Mouse (Mus musculus) yolk sac, embryonic 10.5 days (tissue): ENCODE results near the gene Nt5c3b.

Source experiments
- DNase-seq: peaks from one replicate; pipeline ENCODE4 v3.0.0-alpha.2; 2017; ENCODE audit warnings: low spot score

Gene Nt5c3b

GRCm38 (mm10) chr11:100399320-100399719 is 42.3 kb downstream of the Nt5c3b start:
- DNase-seq, result no peak

DNA sequence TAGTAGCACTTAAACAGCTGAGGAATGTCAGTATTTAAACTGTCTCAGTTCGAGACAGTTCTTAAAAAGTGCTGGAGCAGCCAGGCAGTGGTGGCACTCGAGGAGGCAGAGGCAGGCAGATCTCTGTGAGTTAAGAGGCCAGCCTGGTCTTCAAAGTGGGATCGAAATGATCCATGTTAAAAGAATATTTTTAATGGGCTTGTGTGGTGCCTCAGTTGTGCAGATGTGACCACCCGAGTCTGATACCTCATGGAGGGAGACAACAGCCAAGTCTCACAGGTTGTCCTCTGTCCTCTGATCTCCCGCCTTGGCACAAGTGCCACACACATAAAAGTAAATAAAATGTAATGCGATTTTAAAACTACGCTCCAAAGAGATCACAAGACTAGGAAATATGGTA is 43.1 kb downstream of the Nt5c3b start:
- no peak for DNase-seq

GRCm38 (mm10) chr11:100397600-100398389 is 43.8 kb downstream of the Nt5c3b start, which contains the start of gene Jup:
Jup (minus strand) TSS chr11:100397763.
- peak; percentile 100 for DNase-seq

- DNase-seq, result peak; percentile 67
Measured at GRCm38 (mm10) chr11:100396886-100397599, 44.6 kb downstream of the Nt5c3b start.

DNA sequence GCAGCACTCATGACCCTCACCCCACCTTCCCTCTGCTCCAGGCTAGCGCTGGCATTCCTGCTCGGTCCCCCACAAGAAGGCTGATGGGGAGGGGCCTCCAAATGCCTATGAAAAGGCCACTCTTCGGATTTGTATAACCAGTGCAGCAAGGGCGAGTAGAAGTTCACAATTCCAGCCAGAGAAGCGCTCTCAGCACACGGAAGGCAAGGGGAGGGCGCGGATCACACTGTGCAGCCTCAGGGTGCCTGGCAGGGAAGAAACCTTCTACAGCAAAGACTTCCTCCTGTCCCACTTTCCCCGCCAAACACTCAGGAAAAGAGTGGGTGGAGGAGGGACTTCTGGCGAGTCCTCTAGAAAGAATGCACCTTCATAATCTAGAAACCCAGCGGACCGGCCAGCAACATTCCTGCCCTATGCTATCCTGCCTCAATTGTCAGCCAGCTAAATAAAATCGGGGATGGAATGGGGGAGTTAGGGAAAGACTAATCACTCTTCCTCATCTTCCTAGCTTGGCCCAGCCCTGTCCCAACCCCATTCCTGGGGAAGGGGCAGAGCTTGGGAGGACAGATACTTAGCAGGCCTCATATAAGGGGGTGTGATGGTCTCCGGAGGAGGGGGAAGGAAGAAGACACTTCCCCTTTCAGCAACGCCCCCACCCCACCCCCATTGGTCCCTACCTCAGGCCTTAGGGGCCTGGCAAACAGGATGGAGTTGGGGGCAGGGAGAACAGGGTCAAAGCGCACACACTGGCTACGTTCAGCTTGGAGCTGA is 45.6 kb downstream of the Nt5c3b start:
- peak; percentile 80 for DNase-seq

- DNase-seq, result peak; percentile 76
Measured at GRCm38 (mm10) chr11:100395200-100395599, 46.4 kb downstream of the Nt5c3b start.

DNA sequence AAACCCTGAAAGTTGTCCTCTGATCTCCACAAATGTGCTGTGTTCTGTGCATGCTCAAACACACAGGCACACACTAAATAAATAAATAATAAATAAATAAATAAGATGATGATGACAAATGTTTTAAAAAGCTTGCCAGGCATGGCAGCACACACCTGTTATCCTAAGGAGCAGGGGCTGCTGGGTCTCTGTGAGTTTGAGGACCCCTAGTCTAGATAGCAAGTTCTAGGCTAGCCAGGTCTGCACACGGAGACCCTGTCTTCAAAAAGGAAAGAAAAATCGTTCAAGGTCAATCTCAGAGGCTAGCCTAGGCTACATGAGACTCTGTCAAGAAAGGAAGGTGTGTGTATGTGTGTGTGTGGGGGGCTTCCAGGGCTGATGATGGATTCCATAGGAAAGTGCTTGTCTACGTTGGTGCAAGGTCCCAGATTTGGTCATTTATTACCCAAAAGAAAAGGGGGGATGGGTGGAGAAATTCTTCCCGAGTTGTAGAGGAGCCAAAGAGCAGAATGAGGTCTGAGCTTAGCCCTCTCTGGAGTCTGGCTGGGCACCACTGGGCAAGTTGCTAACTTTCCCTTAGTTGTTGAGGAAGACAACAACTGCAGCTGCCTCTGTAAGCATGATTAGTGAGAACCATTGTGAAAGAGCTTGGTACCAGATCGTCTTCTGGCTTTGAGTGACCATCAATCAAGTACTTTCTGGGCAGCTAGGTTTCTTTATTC is 47.1 kb downstream of the Nt5c3b start:
- DNase-seq, result no peak

GRCm38 (mm10) chr11:100393733-100394132 is 47.9 kb downstream of the Nt5c3b start:
- peak; percentile 29 for DNase-seq

DNA sequence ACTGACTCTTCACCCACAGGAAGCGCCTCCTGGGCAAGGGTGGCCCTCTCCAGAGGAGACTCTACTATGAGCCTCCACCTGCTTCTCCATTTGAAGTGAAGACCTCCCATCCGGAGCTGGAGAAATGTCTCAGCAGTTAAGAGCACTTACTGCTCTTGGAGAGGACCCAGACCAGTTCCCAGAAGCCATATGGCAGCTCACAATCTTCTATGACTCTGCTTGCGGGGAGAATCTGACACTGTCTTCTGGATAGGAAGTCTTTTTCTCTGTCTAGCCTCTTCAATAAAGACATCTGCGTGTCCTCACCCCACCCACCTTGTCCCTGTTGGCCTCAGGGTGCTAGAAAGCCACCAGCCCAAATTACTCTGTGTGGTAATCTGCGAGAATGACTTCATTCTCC is 48.6 kb downstream of the Nt5c3b start:
- DNase-seq, result no peak

- DNase-seq, result no peak
Measured at GRCm38 (mm10) chr11:100391884-100392345, 49.7 kb downstream of the Nt5c3b start.

DNA sequence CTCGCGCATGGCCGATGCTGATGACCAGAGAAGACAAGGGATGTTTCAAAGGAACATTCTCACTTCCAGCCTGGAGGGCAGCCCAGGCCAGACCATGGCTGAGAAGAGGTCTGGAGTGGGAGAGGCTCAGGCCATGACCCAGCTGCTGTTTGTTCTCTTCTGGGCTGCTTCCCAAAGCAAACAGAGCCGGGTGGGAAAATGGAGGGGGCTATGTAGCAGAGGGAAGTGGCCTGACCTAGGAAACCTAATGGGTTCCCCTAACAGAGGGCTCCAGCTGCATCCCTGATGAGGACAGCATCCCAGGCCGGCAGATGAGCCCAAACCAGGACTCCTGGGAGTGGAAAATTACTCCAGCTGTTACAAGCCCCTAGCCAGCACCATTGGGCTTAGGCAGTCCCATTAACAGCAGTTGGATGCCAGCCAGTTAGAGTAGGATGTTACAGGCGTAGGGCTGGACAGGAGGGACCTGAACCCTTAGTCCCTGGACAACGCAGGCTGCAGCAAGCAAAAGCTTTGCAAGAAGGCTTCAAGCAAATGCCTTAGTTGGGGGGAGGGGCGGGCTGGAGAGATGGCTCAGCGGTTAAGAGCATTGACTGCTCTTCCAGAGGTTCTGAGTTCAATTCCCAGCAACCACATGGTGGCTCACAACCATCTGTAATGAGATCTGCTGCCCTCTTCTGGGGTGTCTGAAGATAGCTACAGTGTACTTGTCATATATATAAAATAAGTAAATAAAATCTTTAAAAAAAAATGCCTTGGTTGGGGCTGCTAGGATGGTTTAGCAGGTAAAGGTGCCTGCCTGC is 50.3 kb downstream of the Nt5c3b start:
- peak; percentile 42 for DNase-seq

DNA sequence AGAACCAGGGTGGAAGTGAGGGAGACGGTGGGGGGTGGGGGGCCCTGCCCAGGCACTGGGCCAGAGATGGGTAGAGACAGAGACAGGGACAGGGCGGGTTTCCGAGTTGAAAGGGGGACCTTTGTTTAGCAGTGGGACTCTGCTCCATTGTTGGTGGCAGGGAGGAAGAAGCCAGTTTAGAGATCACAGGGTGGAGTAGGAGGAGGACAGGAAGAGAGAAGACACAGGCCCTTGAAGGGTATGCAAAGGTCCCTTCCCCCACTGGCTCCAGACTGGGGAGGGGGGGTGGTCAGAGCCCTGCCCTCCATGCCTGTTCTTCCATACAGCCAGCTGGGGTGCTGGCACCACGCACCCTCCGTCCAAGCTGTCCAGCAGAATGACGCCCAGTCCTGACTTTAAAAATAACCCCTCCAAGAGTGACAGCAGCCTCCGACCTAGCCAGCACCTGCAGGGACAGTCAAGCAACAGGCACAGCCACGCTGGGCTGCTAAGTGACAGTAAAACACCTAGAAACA is 51.6 kb downstream of the Nt5c3b start:
- DNase-seq, result no peak

GRCm38 (mm10) chr11:100388588-100388987 is 53.0 kb downstream of the Nt5c3b start:
- no peak for DNase-seq

- peak; percentile 26 for DNase-seq
Measured at GRCm38 (mm10) chr11:100387589-100388375, 53.8 kb downstream of the Nt5c3b start.

- DNase-seq, result no peak
Measured at GRCm38 (mm10) chr11:100387111-100387510, 54.5 kb downstream of the Nt5c3b start.

DNA sequence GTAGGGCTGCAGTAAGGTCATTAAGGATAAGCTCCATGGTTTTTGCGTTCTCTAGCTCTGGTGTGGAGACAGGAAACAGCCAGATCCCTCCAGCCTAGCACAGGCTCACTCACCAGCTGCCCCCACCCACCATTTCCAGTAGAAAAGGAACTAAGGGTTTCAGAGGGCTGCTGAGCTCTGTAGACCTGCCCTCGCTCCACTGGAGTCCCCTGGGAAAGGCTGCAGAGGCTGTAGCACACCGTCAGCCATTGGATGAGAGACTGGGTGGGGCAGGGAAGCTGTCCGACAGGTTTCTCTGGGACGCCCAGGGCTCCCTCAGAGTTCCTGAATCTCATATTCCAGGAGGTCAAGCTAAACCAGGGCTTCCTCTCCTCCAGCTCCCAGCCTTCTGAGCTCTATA is 55.0 kb downstream of the Nt5c3b start:
- no peak for DNase-seq

- DNase-seq, result no peak
Measured at GRCm38 (mm10) chr11:100385016-100385415, 56.6 kb downstream of the Nt5c3b start.

GRCm38 (mm10) chr11:100382682-100383081 is 58.9 kb downstream of the Nt5c3b start:
- DNase-seq, result no peak

DNA sequence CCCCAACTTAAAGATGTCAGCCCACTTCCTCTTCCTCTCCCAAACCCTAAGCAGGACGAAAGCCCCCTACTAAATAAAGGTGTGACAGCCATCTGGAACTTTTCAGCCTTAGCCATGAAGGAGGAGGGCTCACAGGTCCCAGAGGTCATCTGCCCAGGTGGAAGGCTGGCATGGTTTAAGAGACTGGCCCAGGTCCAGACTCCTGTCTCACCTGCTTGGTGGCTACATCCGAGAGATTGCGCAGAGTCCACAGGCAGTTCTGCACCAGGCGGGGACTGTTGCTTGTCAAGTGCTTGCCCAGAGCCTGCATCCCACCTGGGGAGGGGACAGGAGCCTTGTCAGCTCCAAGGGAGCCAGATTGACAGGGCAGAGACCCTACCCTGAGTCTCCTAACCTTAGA is 62.3 kb downstream of the Nt5c3b start:
- DNase-seq, result no peak

DNA sequence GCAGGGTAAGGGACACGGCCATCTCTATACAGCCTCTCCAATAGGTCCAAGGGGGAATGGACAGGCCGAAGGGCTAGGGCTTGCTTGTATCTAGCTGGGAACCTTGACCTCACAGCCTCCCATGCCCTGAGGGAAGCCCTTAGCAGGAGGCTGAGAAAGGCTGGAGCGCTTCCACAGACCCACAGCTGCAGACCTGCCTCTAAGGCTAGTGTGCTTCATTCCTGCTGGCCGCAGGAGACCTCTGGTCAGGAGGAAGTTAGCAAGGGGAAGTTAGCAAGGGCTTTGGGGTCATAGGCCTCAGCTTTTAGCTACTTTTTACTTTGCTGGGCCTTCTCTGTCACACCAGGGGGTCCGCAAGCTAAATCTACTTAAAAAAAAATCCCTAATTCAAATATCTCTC is 63.2 kb downstream of the Nt5c3b start:
- no peak for DNase-seq
